Mouse (Mus musculus) myocyte (in vitro differentiated cells): ENCODE measurements around the gene AI481877. TPM values are rescaled to one million over a fixed set of nuclear protein-coding genes. Genes with fewer than 3 reads are reported as not detected.

Experiments
- H3K27me3 ChIP-seq: one replicate; pipeline ENCODE4 v1.6.1; 2011; ENCODE audit not compliant: control insufficient read depth, insufficient read depth, insufficient read length
- H3K36me3 ChIP-seq: one replicate; pipeline ENCODE4 v1.6.1; 2011; ENCODE audit not compliant: control insufficient read depth, insufficient read depth
- H3K4me2 ChIP-seq: one replicate; pipeline ENCODE4 v1.6.1; 2011; ENCODE audit warnings: low read depth, control low read depth
- H3K4me3 ChIP-seq: one replicate; pipeline ENCODE4 v1.5.1; 2011; ENCODE audit warnings: mild to moderate bottlenecking, control low read depth, moderate library complexity
- H3K79me2 ChIP-seq: one replicate; pipeline ENCODE4 v1.6.1; 2011; ENCODE audit not compliant: control insufficient read depth, insufficient read depth
- H3ac ChIP-seq: one replicate; pipeline ENCODE4 v1.6.1; 2011; ENCODE audit not compliant: control insufficient read depth, insufficient read length
- CEBPB ChIP-seq: IDR thresholded peaks from 2 replicates; pipeline ENCODE4 v1.6.1; 2011; ENCODE audit warnings: mild to moderate bottlenecking, moderate library complexity; ENCODE audit not compliant: poor library complexity, insufficient read depth, severe bottlenecking
- E2F4 ChIP-seq: IDR thresholded peaks from one replicate; pipeline ENCODE4 v1.6.1; 2011; ENCODE audit warnings: mild to moderate bottlenecking, control low read depth, moderate library complexity; ENCODE audit not compliant: insufficient read depth
- MAX ChIP-seq: IDR thresholded peaks from one replicate; pipeline ENCODE4 v1.6.1; 2011; ENCODE audit warnings: low read depth, mild to moderate bottlenecking, control low read depth
- MYOD1 ChIP-seq, 3 experiments: IDR thresholded peaks; one replicate each; pipeline ENCODE4 v1.6.1; 2011; ENCODE audit warnings: control low read depth in 2 of 3, low read depth in 2 of 3, mild to moderate bottlenecking in 2 of 3, moderate library complexity in 1 of 3; ENCODE audit not compliant: insufficient read length in 2 of 3, control insufficient read depth in 1 of 3
- MYOG ChIP-seq, 3 experiments: IDR thresholded peaks; one replicate each; pipeline ENCODE4 v1.6.1; 2011; ENCODE audit warnings: control low read depth in 2 of 3, low read depth in 2 of 3, mild to moderate bottlenecking in 2 of 3; ENCODE audit not compliant: insufficient read length in 2 of 3, control insufficient read depth in 1 of 3, insufficient read depth in 1 of 3
- POLR2A ChIP-seq: IDR thresholded peaks from one replicate; pipeline ENCODE4 v1.6.1; 2011; ENCODE audit warnings: low read depth, mild to moderate bottlenecking, control low read depth, moderate library complexity; ENCODE audit not compliant: insufficient read length
- POLR2AphosphoS2 ChIP-seq: IDR thresholded peaks from one replicate; pipeline ENCODE4 v1.6.1; 2011; ENCODE audit warnings: low read depth, control low read depth; ENCODE audit not compliant: insufficient read length
- REST ChIP-seq: IDR thresholded peaks from one replicate; pipeline ENCODE4 v1.6.1; 2011; ENCODE audit warnings: mild to moderate bottlenecking, control low read depth, moderate library complexity; ENCODE audit not compliant: insufficient read depth, insufficient read length
- SRF ChIP-seq: IDR thresholded peaks from one replicate; pipeline ENCODE4 v1.6.1; 2011; ENCODE audit warnings: low read depth; ENCODE audit not compliant: control insufficient read depth, insufficient read length
- TCF12 ChIP-seq: IDR thresholded peaks from one replicate; pipeline ENCODE4 v1.6.1; 2011; ENCODE audit warnings: mild to moderate bottlenecking, control low read depth; ENCODE audit not compliant: poor library complexity, insufficient read depth, severe bottlenecking
- TCF3 ChIP-seq: IDR thresholded peaks from one replicate; pipeline ENCODE4 v1.6.1; 2011; ENCODE audit warnings: low read depth, control low read depth; ENCODE audit not compliant: insufficient read length
- USF1 ChIP-seq: IDR thresholded peaks from one replicate; pipeline ENCODE4 v1.6.1; 2011; ENCODE audit warnings: low read depth, mild to moderate bottlenecking, control low read depth, moderate library complexity
- polyA plus RNA-seq: library from polyadenylated mRNA; unstranded; fragments of >200 nt; fragmentation: generic; extraction: Trizol; gene quantifications from one replicate; pipeline ENCODE4 v1.2.1, GENCODE M21; 2012; ENCODE audit warnings: missing spikeins

The AI481877 gene
- polyA plus RNA-seq, 1 experiment, result 0.01 TPM

GRCm38 (mm10) chr4:59156897-59157592 is 18.3 kb upstream of the AI481877 start:
- Histone ChIP-seq H3K79me2 (no peaks in the 10 kb centered on the region), H3K4me3 (no peak overlapping the region), H3ac (no peak overlapping the region), H3K27me3 (no peaks in the 10 kb centered on the region), H3K4me2 (no peak overlapping the region), H3K36me3 (no peaks in the 10 kb centered on the region)
- TF ChIP-seq POLR2AphosphoS2 (no peak), POLR2A (no peak), REST (no peak), USF1 (no peak), E2F4 (no peak), SRF (no peak), MYOG (IDR thresholded peaks at IDR 0.05; ENCODE audit: control insufficient read depth in 1 of 3, insufficient read depth in 1 of 3, insufficient read length in 2 of 3, low read depth in 2 of 3) (no peak), TCF3 (no peak), TCF12 (no peak), MYOD1 (IDR thresholded peaks at IDR 0.05; ENCODE audit: control insufficient read depth in 1 of 3, insufficient read length in 2 of 3, low read depth in 2 of 3) (no peak)

GRCm38 (mm10) chr4:59151953-59152352 is 13.2 kb upstream of the AI481877 start:
- no peaks in the 10 kb centered on the region for H3K36me3 ChIP-seq
- H3K79me2 ChIP-seq, result no peaks in the 10 kb centered on the region
- H3K27me3 ChIP-seq, result no peaks in the 10 kb centered on the region
- H3K4me2 ChIP-seq, result no peak overlapping the region
- no peak for TF ChIP-seq MAX
- no peak for TF ChIP-seq E2F4
- no peak for TF ChIP-seq USF1
- TF ChIP-seq TCF3, result no peak
- TF ChIP-seq SRF, result no peak
- TF ChIP-seq REST, result no peak
- no peak for TF ChIP-seq TCF12
- TF ChIP-seq CEBPB, result no peak
- no peak for TF ChIP-seq MYOD1 (IDR thresholded peaks at IDR 0.05; ENCODE audit: control insufficient read depth in 1 of 3, insufficient read length in 2 of 3, low read depth in 2 of 3)
- TF ChIP-seq POLR2A, result no peak
- no peak for TF ChIP-seq POLR2AphosphoS2
- TF ChIP-seq MYOG (IDR thresholded peaks at IDR 0.05; ENCODE audit: control insufficient read depth in 1 of 3, insufficient read depth in 1 of 3, insufficient read length in 2 of 3, low read depth in 2 of 3), result no peak
- no peak overlapping the region for H3K4me3 ChIP-seq
- no peak overlapping the region for H3ac ChIP-seq

GRCm38 (mm10) chr4:59150907-59151306 is 12.1 kb upstream of the AI481877 start:
- H3K79me2 ChIP-seq, result no peaks in the 10 kb centered on the region

GRCm38 (mm10) chr4:59149043-59149442 is 10.3 kb upstream of the AI481877 start:
- TF ChIP-seq SRF, result no peak
- no peak for TF ChIP-seq POLR2AphosphoS2
- TF ChIP-seq MYOD1 (IDR thresholded peaks at IDR 0.05; ENCODE audit: control insufficient read depth in 1 of 3, insufficient read length in 2 of 3, low read depth in 2 of 3), result no peak
- no peak for TF ChIP-seq TCF12
- TF ChIP-seq CEBPB, result no peak
- TF ChIP-seq E2F4, result no peak
- no peak for TF ChIP-seq POLR2A
- no peak for TF ChIP-seq MYOG (IDR thresholded peaks at IDR 0.05; ENCODE audit: control insufficient read depth in 1 of 3, insufficient read depth in 1 of 3, insufficient read length in 2 of 3, low read depth in 2 of 3)
- no peak for TF ChIP-seq MAX
- no peak for TF ChIP-seq TCF3
- no peak for TF ChIP-seq REST
- TF ChIP-seq USF1, result no peak
- Histone ChIP-seq H3K36me3 (no peaks in the 10 kb centered on the region), H3ac (no peak overlapping the region), H3K27me3 (no peaks in the 10 kb centered on the region), H3K4me3 (no peak overlapping the region), H3K79me2 (no peaks in the 10 kb centered on the region), H3K4me2 (no peak overlapping the region)

More at GRCm38 (mm10) chr4:59150907-59151306, 12.1 kb upstream of the AI481877 start:
- TF ChIP-seq USF1 (no peak), SRF (no peak), MAX (no peak), MYOG (IDR thresholded peaks at IDR 0.05; ENCODE audit: control insufficient read depth in 1 of 3, insufficient read depth in 1 of 3, insufficient read length in 2 of 3, low read depth in 2 of 3) (no peak), E2F4 (no peak), CEBPB (no peak), REST (no peak), MYOD1 (IDR thresholded peaks at IDR 0.05; ENCODE audit: control insufficient read depth in 1 of 3, insufficient read length in 2 of 3, low read depth in 2 of 3) (no peak)
- Histone ChIP-seq H3K4me3 (no peak overlapping the region), H3K4me2 (no peak overlapping the region), H3K36me3 (no peaks in the 10 kb centered on the region), H3K27me3 (no peaks in the 10 kb centered on the region), H3ac (no peak overlapping the region)

- no peaks in the 10 kb centered on the region for H3K79me2 ChIP-seq
- H3K4me2 ChIP-seq, result no peak overlapping the region
- no peak for TF ChIP-seq USF1
- TF ChIP-seq POLR2AphosphoS2, result no peak
- no peak for TF ChIP-seq MYOG (IDR thresholded peaks at IDR 0.05; ENCODE audit: control insufficient read depth in 1 of 3, insufficient read depth in 1 of 3, insufficient read length in 2 of 3, low read depth in 2 of 3)
- no peak for TF ChIP-seq E2F4
- TF ChIP-seq TCF3, result no peak
- no peak for TF ChIP-seq CEBPB
- TF ChIP-seq SRF, result no peak
- TF ChIP-seq POLR2A, result no peak
- no peak for TF ChIP-seq MAX
- no peak for TF ChIP-seq MYOD1 (IDR thresholded peaks at IDR 0.05; ENCODE audit: control insufficient read depth in 1 of 3, insufficient read length in 2 of 3, low read depth in 2 of 3)
- no peak for TF ChIP-seq REST
- no peak for TF ChIP-seq TCF12
- H3K27me3 ChIP-seq, result no peaks in the 10 kb centered on the region
- no peaks in the 10 kb centered on the region for H3K36me3 ChIP-seq
- H3ac ChIP-seq, result no peak overlapping the region
- no peak overlapping the region for H3K4me3 ChIP-seq
Measured at GRCm38 (mm10) chr4:59128935-59129334, 9.8 kb downstream of the AI481877 start.
